Mouse (Mus musculus): ENCODE data around the gene Itpkc.
"Not testable (repeated sequence)": the region's sequence is repeated elsewhere in the genome, so short reads cannot be mapped to it uniquely, and the experiment has no call there.

The Itpkc gene

DNA sequence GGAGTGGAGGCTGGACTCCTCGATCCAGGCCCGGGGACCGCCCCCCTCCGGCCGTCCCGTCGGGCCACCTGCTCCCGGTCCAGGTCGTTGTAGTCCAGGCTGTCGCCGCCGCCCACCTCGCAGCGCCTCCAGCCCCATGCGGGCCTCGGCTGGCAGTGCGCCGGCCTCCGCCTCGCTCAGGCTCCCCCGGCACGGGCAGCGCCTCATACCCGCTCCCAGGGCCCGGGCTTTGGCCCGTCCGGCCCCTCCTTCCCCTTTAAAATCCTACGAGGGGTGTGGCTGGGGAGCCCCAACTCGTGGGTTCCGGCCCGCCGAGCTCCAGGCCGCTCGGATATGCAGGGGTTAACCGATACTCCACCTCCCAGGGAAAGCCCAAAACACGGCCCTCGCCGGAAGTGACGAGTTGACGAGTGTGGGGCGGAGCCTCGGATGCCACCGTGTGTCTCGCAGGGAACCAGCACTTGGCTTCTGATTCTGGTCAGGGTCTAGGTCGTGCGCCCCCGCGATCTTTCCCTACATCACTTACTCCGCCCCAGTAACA, at the start of gene Itpkc:
Itpkc (minus strand) TSS at position 381 of the 541 bp plus-strand sequence.
- DNase-seq (ENCODE audit: low read depth), result peak; percentile 94

GRCm38 (mm10) chr7:27277191-27277590, 48.7 kb upstream of the Itpkc start:
- no peak for DNase-seq (ENCODE audit: low read depth)

GRCm38 (mm10) chr7:27276021-27276420, 47.6 kb upstream of the Itpkc start:
- peak; percentile 55 for DNase-seq (ENCODE audit: low read depth)

DNA sequence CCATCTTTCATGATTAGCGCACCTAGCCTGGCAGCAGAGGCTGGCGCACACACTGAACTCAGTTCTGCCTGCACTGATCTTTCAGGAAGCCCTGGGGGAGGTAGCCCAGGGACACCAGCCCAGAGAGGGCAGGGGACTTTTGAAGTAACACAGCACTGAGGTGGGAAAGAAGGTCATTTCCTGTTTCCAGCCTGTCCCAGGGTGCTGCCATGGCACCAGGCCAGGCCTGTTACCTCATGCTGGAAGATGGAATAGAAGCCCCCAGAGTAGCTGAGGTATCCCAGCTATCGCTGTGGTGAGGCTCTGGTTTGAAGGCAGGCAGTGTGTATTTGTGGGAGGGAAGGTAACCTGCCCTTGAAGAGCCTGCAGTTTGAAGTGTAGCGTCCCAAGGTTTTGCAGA, 46.5 kb upstream of the Itpkc start:
- no peak for DNase-seq (ENCODE audit: low read depth)

GRCm38 (mm10) chr7:27273739-27274351, 45.4 kb upstream of the Itpkc start:
- peak; percentile 71 for DNase-seq (ENCODE audit: low read depth)

DNA sequence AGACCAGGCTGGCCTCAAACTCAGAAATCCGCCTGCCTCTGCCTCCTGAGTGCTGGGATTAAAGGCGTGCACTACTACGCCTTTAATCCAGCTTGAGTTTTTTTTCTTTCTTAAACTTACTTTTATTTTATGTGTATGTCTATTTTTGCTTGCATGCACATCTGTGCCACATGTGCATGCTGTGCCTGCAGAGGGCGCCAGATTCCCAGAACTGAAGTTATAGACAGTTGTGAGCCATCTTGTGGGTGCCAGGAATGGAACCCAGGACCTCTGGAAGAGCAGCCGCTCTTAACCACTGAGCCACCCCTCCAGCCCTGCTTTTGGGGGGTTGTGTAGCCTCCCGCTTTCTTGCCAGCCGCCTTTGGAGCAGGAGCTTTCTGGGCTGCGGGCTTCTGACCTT, 43.0 kb upstream of the Itpkc start:
- no peak for DNase-seq (ENCODE audit: low read depth)

- no peak for DNase-seq (ENCODE audit: low read depth)
Measured at GRCm38 (mm10) chr7:27266515-27267128, 38.2 kb upstream of the Itpkc start.

GRCm38 (mm10) chr7:27264761-27265160, 36.3 kb upstream of the Itpkc start:
- no peak for DNase-seq (ENCODE audit: low read depth)

DNA sequence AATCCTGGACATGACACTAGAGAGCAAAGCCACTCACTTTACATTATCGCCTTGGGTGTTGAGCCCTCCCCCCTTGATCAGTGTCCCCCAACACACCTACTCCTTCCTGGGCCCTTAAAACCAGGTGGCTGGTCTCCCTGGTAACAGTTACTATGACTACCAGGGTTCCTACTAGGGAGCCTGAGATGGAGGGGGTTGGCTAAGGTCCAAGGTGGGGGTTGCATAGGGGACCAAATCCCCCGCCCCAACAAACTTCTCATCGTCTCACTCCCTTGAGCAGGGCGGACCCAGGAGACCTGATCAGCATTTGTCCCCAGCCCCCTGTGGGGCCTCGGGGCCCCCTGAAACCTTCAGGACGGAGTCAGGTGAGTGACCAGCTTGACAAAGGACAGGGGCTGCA, 33.4 kb upstream of the Itpkc start:
- no peak for DNase-seq (ENCODE audit: low read depth)

DNA sequence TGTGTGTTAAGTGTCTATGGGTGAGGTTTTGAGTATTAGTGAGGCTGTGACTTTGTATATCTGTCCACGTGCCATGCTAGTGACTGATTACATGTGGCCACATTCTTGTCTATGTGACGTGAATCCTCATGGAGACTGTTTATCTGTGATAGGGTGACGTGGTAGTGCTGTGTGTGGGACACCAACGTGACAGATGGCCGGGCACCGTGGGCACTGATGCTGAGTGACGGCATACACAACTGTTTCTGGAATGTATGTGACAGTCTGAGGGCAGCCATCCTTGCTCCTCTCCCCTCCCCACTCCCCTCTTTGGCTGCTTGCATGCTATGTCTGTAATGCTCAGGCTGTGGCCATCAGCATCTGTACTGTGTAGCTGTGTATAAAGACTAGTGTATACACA, 32.4 kb upstream of the Itpkc start:
- no peak for DNase-seq (ENCODE audit: low read depth)

DNA sequence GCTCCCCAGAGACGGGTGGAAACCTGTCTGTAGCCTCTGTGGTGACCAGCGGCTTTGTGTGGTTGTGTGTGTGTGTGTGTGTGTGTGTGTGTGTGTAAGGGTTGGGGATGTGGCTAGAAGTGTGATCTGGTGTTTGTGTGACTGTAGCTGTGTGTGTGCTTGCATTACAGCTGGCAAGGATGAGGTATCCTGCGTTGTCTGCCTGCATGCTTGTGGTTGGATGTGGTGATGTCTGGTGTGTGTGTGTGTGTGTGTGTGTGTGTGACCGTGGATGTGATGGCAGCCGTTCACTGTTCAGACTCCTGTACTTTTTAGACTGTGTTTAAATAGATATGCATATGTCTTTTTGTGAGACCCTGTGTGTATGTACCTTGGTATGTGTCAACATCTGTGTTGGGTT, 31.3 kb upstream of the Itpkc start:
- DNase-seq (ENCODE audit: low read depth), result no peak

DNA sequence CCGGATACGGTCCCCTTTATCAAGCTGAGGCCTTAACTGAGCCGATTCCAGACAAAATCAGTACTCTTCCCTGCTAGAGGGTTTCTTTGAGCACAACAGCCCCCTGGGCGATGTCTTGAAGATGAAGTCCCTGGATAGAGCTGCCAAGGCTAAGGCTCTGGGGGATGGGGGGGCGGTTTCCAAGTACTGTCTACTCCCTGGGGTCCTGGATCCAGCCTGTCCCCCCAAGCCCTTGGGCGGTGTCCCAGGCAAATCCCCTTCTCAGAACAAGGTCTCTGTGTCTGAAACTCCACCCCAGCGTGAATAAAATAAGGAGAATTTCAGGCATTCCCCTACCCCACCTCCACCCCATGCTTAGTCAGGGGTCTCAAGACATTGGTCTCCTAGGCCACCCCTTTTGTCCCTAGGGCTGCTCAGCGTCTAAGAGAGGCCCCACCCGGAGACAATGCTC, 30.8 kb upstream of the Itpkc start:
- DNase-seq (ENCODE audit: low read depth), result no peak

- peak; percentile 90 for DNase-seq (ENCODE audit: low read depth)
Measured at GRCm38 (mm10) chr7:27258205-27258899, 29.9 kb upstream of the Itpkc start, which contains the start of gene Numbl. Gene Numbl, plus strand, starts transcription at chr7:27258433.

GRCm38 (mm10) chr7:27257852-27258204, 29.4 kb upstream of the Itpkc start:
- no peak for DNase-seq (ENCODE audit: low read depth)

- DNase-seq (ENCODE audit: low read depth), result no peak
Measured at GRCm38 (mm10) chr7:27257046-27257851, 28.8 kb upstream of the Itpkc start.

DNA sequence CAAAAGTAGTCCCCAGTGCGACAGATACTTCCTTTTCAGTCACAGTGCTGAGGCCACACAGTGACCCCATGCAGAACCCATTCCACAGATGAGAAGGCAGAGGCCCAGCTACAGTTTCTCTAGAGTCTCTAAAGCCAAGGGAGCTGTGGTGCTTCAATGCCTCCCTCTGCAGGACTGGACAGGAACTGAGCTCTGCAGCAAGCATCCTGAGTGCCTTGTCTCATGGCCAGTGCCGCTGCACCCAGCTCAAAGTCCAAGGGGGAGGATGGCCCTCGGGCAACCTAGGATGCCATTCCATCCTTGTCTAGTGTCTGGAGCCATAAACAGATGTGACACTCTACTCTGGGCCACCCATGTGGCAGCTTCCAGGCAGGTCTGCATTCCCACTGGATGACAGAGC, 27.3 kb upstream of the Itpkc start:
- DNase-seq (ENCODE audit: low read depth), result no peak

GRCm38 (mm10) chr7:27251946-27252345, 23.5 kb upstream of the Itpkc start:
- DNase-seq (ENCODE audit: low read depth), result no peak

DNA sequence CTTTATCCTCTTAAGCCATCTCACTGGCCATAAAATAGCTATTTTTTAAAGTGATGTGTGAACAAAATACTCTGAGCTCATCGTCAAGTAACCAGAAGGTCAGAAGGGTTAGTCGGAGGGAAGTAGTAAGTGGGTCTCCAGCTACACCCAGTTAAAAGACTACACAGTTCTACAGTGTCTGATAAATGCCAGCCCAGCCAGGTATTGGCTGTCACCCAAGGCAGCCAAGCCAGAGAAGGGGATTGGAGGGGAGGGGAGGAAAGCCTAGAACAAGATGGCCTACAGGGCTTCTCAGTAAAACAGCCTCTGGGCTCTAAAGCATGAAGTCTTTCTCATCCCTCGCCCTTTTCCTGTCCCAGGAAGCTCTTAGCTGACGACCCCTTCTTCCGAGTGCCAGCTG, 21.5 kb upstream of the Itpkc start:
- no peak for DNase-seq (ENCODE audit: low read depth)

GRCm38 (mm10) chr7:27249146-27249545, 20.7 kb upstream of the Itpkc start:
- no peak for DNase-seq (ENCODE audit: low read depth)

DNA sequence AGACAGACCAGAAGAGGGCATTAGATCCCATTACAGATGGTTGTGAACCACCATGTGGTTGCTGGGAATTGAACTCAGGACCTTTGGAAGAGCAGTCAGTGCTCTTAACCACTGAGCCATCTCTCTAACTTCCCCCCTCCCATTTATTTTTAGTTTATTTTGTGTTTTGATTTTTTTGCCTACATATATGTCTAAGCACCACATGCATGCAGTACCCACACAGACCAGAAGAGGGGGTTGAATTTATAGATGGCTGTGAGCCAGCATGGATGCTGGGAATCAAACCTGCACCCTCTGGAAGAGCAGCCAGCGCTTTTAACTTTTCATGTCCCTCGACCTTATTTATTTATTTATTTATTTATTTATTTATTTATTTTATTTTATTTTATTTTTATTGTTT, 15.6 kb upstream of the Itpkc start:
- DNase-seq (ENCODE audit: low read depth), result not testable (repeated sequence)

DNA sequence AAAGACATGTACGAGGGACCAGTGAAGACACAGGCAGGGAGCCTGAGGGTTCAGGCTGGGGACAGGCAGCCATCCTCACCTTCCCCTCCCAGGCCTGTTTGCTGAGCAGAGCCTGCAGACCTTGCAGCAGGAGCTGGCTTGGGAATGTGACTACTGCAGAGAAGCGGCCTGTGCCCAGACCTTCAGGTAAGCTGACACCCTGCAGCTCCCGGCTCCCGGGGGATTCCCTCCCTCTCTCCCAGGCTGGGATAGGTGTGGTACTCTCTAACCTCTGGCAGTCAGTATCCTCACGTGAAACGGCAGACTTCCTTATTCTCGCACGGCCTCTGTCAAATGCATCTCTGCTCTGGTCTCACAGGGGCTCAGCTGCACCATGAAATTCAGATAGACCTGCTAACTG, 14.8 kb upstream of the Itpkc start:
- DNase-seq (ENCODE audit: low read depth), result no peak

DNA sequence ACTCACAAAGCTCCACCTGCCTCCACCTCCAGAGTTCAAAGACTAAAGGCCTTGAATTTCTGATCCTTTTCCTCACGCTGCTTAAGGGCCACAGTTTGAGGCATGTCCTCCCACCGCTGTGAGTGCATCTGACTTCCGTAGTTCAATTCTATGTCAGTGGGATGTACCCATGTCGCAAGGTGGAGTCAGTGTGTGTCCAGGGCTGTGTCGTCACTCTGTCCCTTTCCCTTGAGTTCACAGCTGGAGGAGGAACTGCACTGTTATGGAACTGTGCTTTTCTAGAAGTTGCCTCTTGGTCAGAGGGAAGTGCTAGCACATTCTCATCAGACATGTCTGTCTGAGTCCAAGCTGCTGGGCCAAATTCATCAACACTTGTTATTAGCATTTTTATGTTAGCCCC, 10.1 kb upstream of the Itpkc start:
- DNase-seq (ENCODE audit: low read depth), result no peak
